In the genomic region with DNA sequence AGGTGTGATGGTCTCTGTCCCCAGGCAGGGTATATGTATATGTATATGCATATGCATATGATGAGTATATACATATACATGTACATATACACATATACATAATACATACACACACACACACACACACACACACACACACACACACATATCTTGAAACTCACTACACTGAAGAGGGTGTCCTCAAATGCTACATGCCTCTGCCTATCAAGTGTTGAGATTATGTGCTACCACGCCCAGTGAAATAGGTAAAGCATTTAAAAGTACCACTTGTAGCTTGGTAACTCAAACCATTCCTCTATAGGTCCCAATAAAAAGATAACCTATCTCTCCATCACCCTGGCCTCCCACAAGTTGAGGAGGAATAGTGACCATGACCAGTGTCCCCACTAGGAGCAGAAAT, we compare ENCODE assay signal across 22 mouse cellular contexts.
DNase-seq lines count a peak whose midpoint lies in the region; ATAC-seq and TF ChIP-seq lines count a peak whose summit lies in the region.
"Had no signal": no experiment of that assay in that cellular context is flagged by ENCODE, and none has a peak within 500 bp of the region (broad histone marks: within the 10 kb centered on the region; RNA-seq: fewer than 3 reads in every experiment).

No protein-coding gene starts in this region.

- ATAC-seq in erythroblast, adult 5-6 weeks (replicated peaks; ENCODE audit: low FRiP score, poor library complexity, severe bottlenecking): no peak
- ATAC-seq in liver, postnatal 0 days: no peak
- ATAC-seq in liver, embryonic 13.5 days (ENCODE audit: low read depth): peak; percentile 47
- peak; percentile 44; the same call in 1 of the 2 replicates for ATAC-seq in stomach, embryonic 15.5 days (ENCODE audit: insufficient read depth, low FRiP score, low read depth)
- ATAC-seq in granulocyte monocyte progenitor cell, adult 5-6 weeks (replicated peaks; ENCODE audit: poor library complexity, severe bottlenecking): no peak
- ATAC-seq: CD4-positive, CD25-positive, alpha-beta regulatory T cell, adult 4 months; forebrain, embryonic 14.5 days had no signal

- no peaks in the 10 kb centered on the region for H3K9me3 ChIP-seq in erythroblast, embryonic 14.5 days (ENCODE audit: control insufficient read depth, low read length)
- no peaks in the 10 kb centered on the region for H3K9me3 ChIP-seq in liver, postnatal 0 days (ENCODE audit: low read length)
- no peaks in the 10 kb centered on the region for H3K9me3 ChIP-seq in liver, embryonic 13.5 days (replicated peaks)
- no peaks in the 10 kb centered on the region for H3K9me3 ChIP-seq in stomach, embryonic 15.5 days
- H3K9me3 ChIP-seq: embryonic facial prominence, embryonic 13.5 days; forebrain, embryonic 10.5 days; hindbrain, embryonic 13.5 days had no signal

- no peaks in the 10 kb centered on the region for H3K27me3 ChIP-seq in erythroblast, embryonic 14.5 days (ENCODE audit: control insufficient read depth)
- H3K27me3 ChIP-seq in liver, postnatal 0 days (ENCODE audit: insufficient read depth, low read length): no peaks in the 10 kb centered on the region
- no peaks in the 10 kb centered on the region for H3K27me3 ChIP-seq in liver, embryonic 13.5 days
- H3K27me3 ChIP-seq in stomach, embryonic 15.5 days (replicated peaks): no peaks in the 10 kb centered on the region
- H3K27me3 ChIP-seq: embryonic facial prominence, embryonic 13.5 days; hindbrain, embryonic 13.5 days had no signal

- 85% methylated on average over 1 of the region's 1 CpGs for WGBS in liver, postnatal 0 days (ENCODE audit: insufficient replicate concordance)
- 44% methylated on average over 1 of the region's 1 CpGs for WGBS in liver, embryonic 13.5 days (ENCODE audit: insufficient replicate concordance)
- 88% methylated on average over 1 of the region's 1 CpGs for WGBS in stomach, embryonic 15.5 days

- peaks cover 85% of the 10 kb centered on the region for H3K4me1 ChIP-seq in erythroblast, embryonic 14.5 days (ENCODE audit: control insufficient read depth)
- H3K4me1 ChIP-seq in liver, postnatal 0 days (ENCODE audit: insufficient read depth): peaks cover 4% of the 10 kb centered on the region; the same call in 1 of the 2 replicates
- H3K4me1 ChIP-seq in liver, embryonic 13.5 days (replicated peaks): peaks cover 65% of the 10 kb centered on the region
- H3K4me1 ChIP-seq in stomach, embryonic 15.5 days: no peaks in the 10 kb centered on the region
- H3K4me1 ChIP-seq: embryonic facial prominence, embryonic 13.5 days had no signal

- no peak overlapping the region for H3K27ac ChIP-seq in liver, postnatal 0 days (ENCODE audit: low read depth)
- H3K27ac ChIP-seq in liver, embryonic 13.5 days: peak overlapping the region; percentile 87
- H3K27ac ChIP-seq in stomach, embryonic 15.5 days: no peak overlapping the region
- H3K27ac ChIP-seq: embryonic facial prominence, embryonic 13.5 days; forebrain, embryonic 10.5 days; heart, adult 2 months had no signal

- TF ChIP-seq CTCF in liver, postnatal 0 days (IDR thresholded peaks at IDR 0.05; ENCODE audit: low read depth): no peak

- peak overlapping the region; percentile 35 for H3K4me3 ChIP-seq in erythroblast, embryonic 14.5 days (replicated peaks)
- no peak overlapping the region for H3K4me3 ChIP-seq in liver, postnatal 0 days (ENCODE audit: low read depth, low read length)
- no peak overlapping the region for H3K4me3 ChIP-seq in liver, embryonic 13.5 days (replicated peaks)
- H3K4me3 ChIP-seq in stomach, embryonic 15.5 days (replicated peaks): no peak overlapping the region
- H3K4me3 ChIP-seq: embryonic facial prominence, embryonic 13.5 days; forebrain, embryonic 10.5 days; heart, adult 2 months; hindbrain, embryonic 13.5 days had no signal

- no peak for TF ChIP-seq EP300 in liver, postnatal 0 days (IDR thresholded peaks at IDR 0.05; ENCODE audit: low read depth)

- no peak overlapping the region for H3K4me2 ChIP-seq in liver, postnatal 0 days (ENCODE audit: low read depth, low read length)
- H3K4me2 ChIP-seq in liver, embryonic 13.5 days: peak overlapping the region; percentile 43
- no peak overlapping the region for H3K4me2 ChIP-seq in stomach, embryonic 15.5 days
- H3K4me2 ChIP-seq: embryonic facial prominence, embryonic 13.5 days; hindbrain, embryonic 13.5 days had no signal

- peaks cover 4% of the 10 kb centered on the region; the same call in 1 of the 2 replicates for H3K36me3 ChIP-seq in erythroblast, embryonic 14.5 days (ENCODE audit: control insufficient read depth)
- H3K36me3 ChIP-seq in liver, postnatal 0 days (replicated peaks; ENCODE audit: insufficient read depth, low read length): no peaks in the 10 kb centered on the region
- no peaks in the 10 kb centered on the region for H3K36me3 ChIP-seq in liver, embryonic 13.5 days
- H3K36me3 ChIP-seq in stomach, embryonic 15.5 days: no peaks in the 10 kb centered on the region
- H3K36me3 ChIP-seq: embryonic facial prominence, embryonic 13.5 days; forebrain, embryonic 10.5 days; G1E; hindbrain, embryonic 13.5 days had no signal

- H3K9ac ChIP-seq in liver, postnatal 0 days (replicated peaks): no peak overlapping the region
- peak overlapping the region; percentile 39; the same call in 1 of the 2 replicates for H3K9ac ChIP-seq in liver, embryonic 13.5 days
- H3K9ac ChIP-seq in stomach, embryonic 15.5 days: no peak overlapping the region
- H3K9ac ChIP-seq: embryonic facial prominence, embryonic 13.5 days; hindbrain, embryonic 13.5 days had no signal

- peak; percentile 21 for DNase-seq in liver
- DNase-seq in liver, postnatal 0 days: no peak
- DNase-seq in liver, embryonic 13.5 days: no peak
- no peak for DNase-seq in gastrocnemius, adult 8-10 months (ENCODE audit: low spot score in 2 of 2)
- DNase-seq: adrenal gland, postnatal 10 days; B cell, adult 2 months; cerebellum, adult 18-20 months; cerebellum, adult 9-11 months; cerebellum, postnatal 36 days; gastrocnemius, postnatal 10 days; heart, adult 2 months; heart, postnatal 10 days had no signal

Comparison
In these comparisons a context has a peak if more than half of its experiments do, and no peak if none do; other contexts are left out.
1. ATAC-seq: peak in liver, embryonic 13.5 days (single experiment) and stomach, embryonic 15.5 days (single experiment); none in erythroblast, adult 5-6 weeks (single experiment), liver, postnatal 0 days (single experiment) and granulocyte monocyte progenitor cell, adult 5-6 weeks (single experiment).